Mouse (Mus musculus) layer of hippocampus, adult 18-20 months (tissue): ENCODE measurements around the gene Hipk4. TPM values are rescaled to one million over a fixed set of nuclear protein-coding genes. Genes with fewer than 3 reads are reported as not detected.

Source experiments
- DNase-seq, 2 experiments: peaks; one replicate each; pipeline ENCODE4 v3.0.0; 2022; ENCODE audit warnings: low spot score in 2 of 2
- total RNA-seq, 2 experiments: library from RNA; stranded (reverse); gene quantifications; 2 replicates each; pipeline ENCODE4 v1.2.3; 2021

Hipk4 gene
- total RNA-seq, 2 experiments from 2014 or later, result not detected

DNA sequence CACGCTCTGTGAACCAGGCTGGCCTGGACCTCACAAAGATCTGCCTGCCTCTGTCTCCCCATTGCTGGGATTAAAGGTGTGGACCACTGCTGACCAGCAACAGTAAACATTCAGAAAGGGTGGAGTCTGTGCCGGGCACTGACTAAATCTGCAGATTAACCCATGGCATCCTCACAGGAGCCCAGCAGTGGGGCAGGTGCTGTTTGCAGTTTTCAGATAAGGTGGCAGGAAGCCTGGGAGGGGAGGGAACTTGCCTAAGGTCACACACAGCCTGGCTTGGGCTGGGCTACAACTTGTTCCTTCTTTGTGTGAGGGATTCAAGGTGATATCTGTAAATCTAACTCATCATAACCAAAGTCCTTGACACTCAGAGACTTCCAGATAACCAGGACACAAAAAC, 17.5 kb downstream of the Hipk4 start:
- no peak for DNase-seq

DNA sequence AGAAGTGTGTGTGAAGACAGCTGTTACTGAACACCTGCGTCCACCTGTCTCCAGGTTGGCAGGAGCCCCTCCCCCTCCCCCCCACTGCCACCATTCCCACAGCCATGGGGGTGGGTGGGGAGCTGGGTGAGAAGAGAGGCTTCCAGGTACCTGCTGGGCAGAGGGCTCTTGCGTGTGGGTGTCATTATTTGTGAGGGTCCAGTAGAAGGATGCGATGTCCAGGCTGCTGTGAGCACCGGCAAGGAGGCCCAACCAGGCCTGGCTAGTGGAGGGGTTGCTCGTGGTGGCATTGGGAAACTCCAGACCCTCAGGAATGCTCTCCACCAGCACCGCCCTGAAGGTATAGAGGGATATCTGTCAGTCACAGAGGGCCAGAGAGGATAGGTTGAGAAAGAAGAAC, 17.9 kb downstream of the Hipk4 start:
- DNase-seq, result no peak

DNA sequence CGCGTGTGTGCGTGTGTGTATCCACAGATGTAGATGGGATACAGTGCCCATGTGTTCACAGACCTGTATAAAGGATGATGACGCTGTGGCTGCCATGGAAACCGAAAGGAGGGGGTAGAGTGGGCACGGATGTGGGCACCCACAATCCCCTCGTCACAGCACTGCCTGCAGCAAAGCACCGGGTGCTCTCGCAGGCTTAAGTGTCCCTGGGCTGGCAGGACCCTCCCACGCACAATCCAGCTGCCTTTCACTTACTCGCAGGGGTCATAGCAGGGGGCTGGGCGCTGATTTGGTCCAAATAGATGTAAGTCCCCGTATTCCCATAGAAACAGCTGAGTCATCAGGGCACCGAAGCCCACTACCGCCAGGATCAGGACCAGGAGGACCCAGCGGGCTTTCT, 18.4 kb downstream of the Hipk4 start:
- DNase-seq, result peak; percentile 87 to 92

DNA sequence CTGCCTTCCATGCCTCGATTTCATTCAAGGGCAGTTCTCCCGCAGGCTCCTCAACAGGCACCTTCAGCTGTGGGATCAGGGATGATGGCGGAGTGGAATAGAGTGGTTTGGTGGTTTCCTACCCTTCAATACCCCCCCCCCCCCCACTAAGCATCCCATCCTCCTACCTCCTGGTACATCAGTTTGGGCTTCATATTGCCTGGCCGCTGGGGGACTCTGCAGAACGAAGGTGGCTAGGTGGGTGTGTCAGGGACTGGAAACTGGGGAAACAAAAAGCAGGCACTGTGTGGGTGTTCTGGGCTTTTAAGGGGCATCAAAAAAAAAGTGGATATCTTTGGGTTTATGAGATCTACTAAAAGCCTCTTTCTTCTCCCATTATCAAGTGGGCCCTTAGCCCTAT, 18.9 kb downstream of the Hipk4 start:
- no peak for DNase-seq

DNA sequence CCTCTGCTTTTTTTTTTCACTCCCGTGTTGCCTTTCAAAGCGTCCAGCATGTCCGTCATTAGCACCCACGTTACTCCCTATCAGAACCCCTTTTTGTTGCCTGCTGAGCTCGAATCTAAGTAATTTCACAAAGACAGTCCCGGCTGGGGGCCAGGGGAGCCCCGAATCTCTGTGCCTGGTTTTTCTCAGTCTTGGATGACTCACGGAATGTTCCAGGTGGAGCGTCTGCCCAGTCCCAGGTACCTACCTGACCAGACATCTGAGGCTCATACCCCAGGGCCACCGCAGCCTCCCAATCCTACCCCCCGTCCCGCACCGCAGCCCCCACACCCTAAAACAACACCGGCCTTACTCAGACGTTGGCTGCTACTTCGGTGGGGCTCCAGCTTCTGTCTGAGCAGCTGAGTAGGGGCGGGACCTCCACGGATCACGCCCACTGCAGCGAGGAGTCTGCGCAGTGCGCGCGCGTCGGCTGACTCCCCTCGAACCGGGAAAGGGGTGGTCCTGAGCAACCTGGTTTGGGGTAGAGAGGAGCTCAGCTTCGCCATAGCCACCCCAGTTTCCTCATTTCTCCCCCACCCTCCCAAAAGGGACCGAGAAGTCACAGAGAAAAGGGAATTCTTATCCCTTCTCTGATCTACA, 19.4 kb downstream of the Hipk4 start:
- peak; percentile 90 to 92 for DNase-seq

DNA sequence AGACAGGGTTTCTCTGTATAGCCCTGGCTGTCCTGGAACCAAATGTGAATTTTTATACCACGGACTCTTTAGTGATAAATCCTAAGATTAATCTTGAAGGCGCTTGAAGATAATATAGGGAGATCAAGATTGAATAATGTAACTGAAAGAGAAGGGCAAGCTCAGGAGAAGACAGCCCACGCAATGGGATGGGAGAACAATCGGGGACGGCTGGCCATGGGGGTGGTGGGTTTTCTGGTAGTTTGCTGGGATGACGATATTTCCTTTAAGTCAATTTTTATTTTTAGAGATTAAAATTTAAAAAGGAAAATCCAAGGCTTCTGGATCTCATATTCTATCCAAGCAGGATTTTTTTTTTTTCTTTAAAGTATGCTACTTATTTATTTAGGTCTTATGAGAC, 20.0 kb downstream of the Hipk4 start:
- no peak for DNase-seq

DNA sequence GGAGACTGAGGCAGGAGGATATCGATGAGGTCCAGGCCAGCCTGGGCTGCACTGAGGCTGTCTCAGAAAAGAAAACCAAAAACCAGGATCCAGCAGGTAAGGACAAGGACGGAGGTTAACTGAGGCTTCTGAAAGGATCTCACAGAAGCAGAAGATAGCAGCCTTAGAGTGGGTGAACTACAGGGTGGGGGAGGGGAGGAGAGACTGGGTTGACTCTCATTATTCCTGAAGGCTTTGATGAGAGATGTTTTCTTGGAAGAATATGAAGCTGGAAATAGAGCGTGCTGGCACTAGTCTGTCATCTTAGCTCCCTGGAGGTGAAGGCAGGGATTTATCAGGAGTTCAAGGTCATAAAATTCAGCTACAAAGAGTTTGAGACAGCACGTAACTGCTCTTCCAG, 20.8 kb downstream of the Hipk4 start:
- DNase-seq, result no peak

DNA sequence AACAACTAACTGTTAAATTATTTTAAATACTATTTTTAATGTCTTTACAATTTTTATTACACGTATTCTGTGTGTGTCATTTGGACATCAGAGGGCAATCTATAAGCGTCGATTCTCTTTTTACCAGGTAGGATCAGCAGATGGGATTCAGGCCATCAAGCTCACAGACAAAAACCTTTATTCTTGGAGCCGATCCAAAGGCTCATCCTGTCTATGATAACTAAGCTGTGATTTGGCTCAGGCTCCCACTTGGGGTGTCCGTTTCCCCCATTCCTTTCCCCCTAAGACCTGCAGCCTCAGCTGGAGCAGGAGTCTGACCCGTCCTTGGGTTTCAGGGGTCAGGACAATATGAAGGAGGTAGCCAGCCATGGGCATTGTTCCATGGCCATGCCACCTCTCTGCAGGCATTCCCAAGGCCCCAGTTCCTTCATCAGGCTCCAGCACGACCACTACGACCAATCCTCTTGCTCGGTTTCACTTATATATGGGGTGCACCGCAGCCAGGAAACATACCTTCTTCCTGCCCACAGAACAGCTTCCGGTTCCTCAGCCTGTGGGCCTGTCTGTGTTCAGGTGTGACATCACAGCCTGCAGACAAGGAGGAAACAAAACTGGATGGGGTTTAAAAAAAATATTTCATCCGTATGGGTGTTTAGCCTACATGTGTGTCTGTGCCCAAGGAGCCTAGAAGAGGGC, 21.8 kb downstream of the Hipk4 start:
- no peak for DNase-seq

DNA sequence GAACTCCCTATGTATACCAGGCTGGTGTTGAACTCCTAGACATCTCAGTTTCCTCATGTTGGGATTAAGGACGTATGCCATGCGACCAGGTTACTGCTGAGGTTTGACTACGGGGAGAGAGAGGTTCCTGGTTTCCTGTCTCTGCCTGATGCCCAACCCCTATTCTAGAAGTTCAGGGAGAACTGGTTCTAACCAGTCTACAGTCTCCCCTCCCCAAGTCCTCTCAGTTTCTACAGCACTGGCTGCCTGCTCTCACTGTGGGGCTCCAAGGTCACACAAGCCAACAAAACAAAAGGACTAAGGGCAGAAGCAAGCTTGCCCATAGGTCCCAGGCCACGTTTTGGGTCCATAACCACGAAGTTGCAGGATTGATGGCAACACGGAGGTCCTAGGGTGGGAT, 26.5 kb downstream of the Hipk4 start:
- no peak for DNase-seq

DNA sequence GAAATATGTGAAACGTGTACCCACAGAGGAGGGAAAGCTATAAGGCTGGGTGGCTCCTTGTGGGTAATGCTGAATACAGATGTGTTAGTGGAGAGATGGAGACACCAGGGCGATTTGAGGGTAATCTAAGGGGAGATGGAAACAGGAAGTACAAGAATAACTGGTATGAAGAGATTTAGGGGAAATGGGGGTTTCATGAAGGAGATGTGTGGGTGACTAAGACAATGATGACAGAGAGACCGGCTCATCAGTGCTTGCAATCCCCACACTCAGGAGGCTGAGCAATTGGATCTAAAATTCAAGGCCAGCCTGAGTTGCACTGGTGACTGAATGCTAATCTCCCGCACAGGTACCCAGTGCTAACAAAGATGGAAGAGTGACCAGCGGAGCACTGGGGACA, 29.0 kb downstream of the Hipk4 start:
- no peak for DNase-seq

DNA sequence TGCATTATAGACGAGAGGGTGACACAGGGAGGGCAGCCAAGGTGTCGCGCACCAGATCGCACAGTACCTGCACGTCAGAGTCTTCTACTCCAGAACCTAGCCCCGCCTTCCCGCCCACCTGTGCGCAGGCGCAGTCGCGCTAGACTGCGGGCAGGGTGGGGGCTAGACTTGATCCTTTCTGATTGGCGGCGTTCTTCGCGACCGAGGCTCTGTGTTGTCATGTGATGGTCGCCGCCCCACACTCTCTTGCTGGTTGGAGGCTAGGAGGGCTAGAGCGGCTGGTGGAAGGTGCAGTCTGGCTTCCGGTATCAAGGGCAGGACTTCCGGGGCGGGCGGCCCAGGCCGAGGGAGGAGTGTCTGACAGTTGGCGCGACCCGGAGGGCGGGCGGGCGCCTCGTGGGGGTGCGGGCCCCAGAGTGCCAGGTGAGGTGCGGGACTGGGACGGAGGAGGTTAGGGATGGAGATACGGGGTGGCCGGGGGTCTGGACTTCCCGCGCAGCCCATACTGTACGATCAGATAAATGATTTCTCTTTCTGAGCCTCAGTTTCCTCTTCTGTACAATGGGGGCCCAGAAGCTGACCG, 30.0 kb downstream of the Hipk4 start, which contains the start of the genes Pld3 and 2310022A10Rik:
Pld3 (minus strand) TSS at position 288 of the 583 bp plus-strand sequence.
2310022A10Rik (plus strand) TSS at position 303 of the 583 bp plus-strand sequence.
- peak; percentile 98 for DNase-seq

DNA sequence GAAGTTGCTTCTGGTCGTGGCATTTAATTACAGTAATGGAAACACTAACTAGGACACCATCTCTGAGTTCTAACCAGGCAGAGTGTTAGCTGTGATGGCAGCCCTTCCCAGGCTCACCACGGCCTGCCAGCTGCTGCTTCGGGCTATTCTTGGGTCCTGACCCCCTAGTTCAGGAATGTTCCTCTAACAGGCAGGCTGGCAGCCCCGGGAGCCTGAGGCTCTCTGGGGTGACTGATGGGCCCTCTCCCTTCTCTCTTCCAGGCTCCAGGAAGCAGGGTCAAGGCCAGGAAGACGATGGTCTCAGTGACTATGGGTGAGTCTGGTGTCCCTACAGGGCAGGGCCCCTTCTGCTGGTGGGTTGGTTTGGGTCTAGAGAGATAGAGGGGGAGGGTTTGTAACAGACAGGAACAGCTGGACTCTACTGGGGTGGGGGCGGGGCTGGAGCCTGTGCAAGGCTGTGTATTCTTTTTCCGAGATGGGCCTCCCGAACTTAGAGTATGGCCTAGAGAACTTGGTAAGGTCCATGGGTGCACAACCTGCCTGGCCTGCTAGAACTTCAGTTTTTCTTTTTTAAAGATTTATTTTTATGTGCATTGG, 37.3 kb downstream of the Hipk4 start:
- DNase-seq, result no peak

DNA sequence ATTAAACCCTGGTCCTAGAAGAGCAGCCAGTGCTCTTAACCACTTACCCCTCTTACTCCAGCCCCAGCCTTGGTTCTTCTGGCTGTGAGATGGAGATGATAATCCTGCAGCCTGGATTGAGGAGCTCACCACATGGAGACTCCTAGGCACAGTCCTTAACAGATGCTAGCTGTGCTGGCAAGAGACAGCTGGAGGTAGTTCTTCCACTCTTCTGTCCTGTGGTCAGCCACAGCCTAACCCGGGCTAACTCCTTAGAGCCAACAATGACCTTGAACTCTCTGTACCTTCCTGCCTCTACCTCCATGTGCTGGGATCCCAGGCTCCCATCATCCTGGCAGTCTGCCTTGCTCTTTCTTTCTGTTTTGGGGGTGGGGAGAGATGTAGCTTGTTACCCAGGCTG, 37.9 kb downstream of the Hipk4 start:
- no peak for DNase-seq

DNA sequence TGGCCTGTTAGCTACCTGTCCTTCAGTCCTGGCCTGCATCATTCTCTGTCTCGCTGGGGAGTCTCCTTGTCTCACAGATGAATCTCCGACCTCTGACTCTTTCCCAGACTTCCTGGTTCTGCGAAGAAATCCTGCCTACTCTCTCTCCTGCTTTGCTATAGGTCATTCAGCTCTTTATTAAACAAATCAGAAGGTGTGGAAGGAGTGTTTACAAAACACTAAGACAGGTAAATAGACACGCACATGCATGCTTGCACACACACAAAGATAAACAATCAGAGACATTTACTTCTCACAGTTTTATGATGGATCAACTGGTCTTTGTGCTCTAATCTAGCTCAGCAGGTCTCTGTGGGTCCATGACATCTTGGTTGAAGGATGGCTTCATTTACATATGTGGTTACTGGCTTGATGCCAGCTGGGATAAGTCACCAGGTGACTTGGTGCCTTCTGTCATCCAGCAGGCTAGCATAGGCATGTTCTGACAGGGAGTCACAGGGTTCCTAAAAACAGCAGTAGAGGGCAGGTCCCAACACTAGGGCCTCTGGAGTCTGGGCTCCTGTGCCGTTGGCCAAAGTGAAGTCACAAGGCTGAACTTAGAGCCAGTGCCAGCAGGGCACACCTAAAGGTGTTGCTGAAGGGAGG, 46.6 kb downstream of the Hipk4 start:
- no peak for DNase-seq

DNA sequence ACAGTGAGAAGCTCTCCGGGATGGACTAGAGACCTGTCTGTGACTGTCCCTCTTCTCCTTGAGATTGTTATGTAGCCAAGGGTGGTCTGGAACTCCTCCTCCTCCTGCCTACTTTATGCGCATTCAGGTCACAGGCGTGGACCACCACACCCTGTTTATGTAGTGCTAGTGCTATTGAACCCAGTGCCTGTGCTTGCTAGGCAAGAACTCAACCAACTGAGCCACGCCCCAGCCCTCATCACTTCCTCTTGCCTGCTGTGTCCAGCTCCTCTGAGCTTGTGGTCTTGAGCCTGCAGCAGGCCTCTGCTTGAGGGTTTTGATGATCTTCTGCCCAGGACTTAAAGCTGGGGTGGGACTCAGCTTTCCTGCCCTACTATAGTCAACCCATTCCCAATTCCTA, 49.1 kb downstream of the Hipk4 start:
- DNase-seq, result no peak

DNA sequence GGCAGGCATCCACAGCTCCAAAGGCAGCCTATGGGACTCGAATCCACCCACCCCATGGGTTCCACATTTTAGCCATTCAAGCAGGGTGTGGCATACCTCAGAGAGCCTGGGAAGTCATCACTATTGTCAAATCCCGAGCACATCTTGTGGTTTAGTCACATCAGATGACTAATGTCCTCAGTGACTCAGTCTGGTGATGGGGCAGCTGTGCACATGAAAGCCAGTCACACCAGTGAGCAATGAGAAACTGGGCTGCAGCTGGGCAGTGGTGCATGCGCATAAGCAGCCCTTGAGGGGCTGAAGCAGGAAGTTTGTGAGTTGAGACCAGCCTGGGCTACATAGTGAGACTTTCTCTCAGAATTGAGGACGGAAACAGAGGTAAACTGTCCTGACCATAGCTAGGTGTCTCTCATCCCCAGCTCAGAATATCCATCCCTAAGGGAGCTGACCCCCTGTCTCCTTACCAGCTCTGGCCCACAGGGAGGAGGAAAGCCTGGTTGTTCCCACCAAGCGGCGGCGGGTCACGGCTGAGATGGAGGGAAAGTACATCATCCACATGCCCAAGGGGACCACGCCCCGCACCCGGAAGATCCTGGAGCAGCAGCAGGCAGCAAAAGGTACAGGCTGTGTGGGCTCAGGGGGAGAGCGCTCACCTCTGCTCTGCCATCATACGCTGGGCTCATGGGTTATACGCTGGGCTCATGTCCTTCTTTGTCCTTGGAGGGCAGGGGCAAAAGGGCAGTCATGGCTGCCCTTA, 51.2 kb downstream of the Hipk4 start:
- DNase-seq, result no peak

DNA sequence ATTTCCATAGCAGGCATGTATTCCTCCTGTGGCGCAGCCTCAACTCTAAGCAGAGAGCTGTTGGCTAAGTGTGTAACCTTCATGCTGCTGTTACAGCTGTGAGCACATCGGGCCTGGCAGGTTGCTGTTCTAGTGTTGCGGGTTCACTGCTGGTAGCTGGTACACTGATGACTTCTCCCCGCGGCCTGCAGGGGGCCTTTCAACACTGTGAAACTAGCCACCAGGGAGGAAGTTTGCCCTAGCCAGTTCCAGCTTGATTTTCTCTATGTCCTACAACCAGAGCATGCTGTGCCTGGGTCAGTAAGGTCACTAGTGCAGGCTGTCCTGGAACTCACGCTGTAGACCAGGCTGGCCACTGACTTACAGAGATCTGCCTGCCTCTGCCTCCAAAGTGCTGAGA, 53.8 kb downstream of the Hipk4 start:
- peak in 1 of 2 experiments; percentile 53 for DNase-seq

DNA sequence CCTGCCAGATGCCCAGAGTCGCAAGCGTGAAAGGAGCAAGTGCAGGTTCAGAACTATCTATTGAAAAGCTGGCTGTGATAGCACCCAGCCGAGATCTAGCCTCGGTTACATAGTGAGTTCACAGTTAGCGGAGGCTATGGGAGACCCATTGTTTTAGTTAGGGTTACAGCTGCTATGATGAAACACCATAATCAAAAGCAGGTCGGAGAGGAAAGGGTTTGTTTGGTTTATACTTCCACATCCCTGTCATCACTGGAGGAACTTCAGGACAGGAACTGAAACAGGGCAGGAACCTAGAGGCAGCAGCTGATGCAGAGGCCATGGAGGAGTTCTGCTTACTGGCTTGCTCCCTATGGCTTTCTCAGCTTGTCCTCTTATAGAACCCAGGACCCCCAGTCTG, 54.5 kb downstream of the Hipk4 start:
- DNase-seq, result no peak

DNA sequence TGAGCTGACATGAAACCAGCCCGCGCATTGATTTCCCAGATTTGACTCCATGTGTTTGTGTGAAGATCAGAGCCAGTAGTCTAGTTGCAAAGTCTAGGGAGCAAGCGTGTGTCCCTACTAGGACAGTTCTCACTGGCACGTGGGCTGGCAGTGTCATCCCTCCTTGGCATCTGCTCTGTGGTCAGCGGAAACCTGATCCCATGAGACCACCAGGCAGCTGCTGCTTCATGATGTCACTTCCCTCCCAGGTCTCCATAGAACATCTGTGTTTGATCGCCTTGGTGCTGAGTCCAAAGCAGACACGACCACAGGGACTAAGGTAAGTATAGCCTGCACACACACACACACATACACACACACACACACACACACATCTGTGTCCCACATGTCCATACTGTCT, 55.4 kb downstream of the Hipk4 start:
- DNase-seq, result no peak

DNA sequence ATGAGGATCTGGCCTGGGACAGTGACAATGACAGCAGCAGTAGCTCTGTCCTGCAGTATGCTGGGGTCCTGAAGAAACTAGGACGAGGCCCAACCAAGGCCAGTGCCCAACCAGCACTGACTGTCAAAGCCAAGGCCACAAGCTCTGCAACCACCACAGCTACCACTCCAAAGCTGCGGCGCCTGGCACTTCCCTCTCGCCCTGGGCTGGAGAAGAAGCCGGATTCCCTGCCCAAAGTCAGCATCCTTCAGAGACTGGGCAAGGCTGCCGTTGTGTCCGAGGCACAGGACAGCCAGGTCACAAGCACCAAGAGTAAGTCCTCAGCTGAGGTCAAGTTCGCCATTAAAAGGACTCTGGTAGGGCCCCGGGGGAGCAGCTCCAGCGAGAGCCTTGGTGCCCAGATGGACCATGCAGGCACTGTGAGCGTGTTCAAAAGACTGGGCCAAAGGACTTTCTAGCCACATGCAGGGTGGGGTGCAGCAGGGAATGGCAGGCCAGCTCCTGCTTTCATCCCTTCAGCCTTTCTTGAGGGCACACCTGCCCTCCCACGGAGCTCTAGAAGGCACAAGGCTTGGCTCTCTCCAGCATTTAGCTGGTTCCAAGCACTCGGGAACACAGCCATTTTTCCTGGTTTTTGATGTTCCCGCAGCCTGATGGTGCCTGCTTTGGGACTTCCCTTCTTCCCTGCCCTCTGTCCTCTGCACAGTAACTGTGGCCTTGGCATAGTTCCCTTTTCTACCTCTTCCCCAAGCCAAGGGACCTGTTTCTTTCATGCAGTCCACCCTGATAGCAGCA, 57.5 kb downstream of the Hipk4 start:
- DNase-seq, result no peak
